Mouse (Mus musculus): Measurements from ENCODE around the gene Slco2a1.

DNA sequence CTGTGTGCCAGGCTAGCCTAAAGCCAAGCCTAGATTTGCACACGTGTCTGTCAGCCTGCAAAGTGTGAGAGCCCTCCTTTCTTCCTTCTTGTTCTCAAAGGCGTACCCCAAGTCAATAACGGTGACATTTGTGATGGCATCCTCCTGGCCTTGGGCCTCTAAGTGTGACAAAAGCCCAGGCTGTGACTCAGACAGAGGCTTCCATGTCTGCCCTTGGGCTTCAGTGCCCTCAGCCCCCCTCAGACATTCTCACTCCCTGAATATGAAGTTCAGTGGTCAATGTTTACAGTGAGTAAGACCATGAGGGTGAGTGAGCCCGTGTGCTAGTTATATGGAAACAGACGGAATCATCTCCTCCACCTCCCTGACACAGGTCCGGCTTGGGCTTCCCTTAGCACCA, 29.8 kb upstream of the Slco2a1 start:
- no peak for TF ChIP-seq POLR2A (IDR thresholded peaks at IDR 0.05; ENCODE audit: control insufficient read depth, low read depth, low read length)
- TF ChIP-seq CTCF (IDR thresholded peaks at IDR 0.05; ENCODE audit: control insufficient read depth, insufficient read depth, insufficient replicate concordance, low read depth, low read length) = no peak
